Mouse (Mus musculus) G1E (cell line): ENCODE measurements at regions not wholly inside any gene's neighbourhood (a gene's known extent, or its start where the extent isn't known, plus 50 kb on each side); places are given as distances from the start of the nearest gene placed in this dataset.

ENCODE experiments used
- CTCF ChIP-seq: IDR thresholded peaks from 2 replicates; pipeline ENCODE4 v1.5.1; 2012; ENCODE audit warnings: low read depth, low read length, inconsistent platforms, mixed read lengths
- GATA1 ChIP-seq: IDR thresholded peaks from 2 replicates; pipeline ENCODE4 v1.6.1; 2012; ENCODE audit warnings: borderline replicate concordance, low read length, inconsistent platforms, mixed read lengths
- POLR2AphosphoS5 ChIP-seq: IDR thresholded peaks from 2 replicates; pipeline ENCODE4 v1.6.1; 2012; ENCODE audit warnings: low read depth, low read length, inconsistent platforms; ENCODE audit not compliant: insufficient replicate concordance

DNA sequence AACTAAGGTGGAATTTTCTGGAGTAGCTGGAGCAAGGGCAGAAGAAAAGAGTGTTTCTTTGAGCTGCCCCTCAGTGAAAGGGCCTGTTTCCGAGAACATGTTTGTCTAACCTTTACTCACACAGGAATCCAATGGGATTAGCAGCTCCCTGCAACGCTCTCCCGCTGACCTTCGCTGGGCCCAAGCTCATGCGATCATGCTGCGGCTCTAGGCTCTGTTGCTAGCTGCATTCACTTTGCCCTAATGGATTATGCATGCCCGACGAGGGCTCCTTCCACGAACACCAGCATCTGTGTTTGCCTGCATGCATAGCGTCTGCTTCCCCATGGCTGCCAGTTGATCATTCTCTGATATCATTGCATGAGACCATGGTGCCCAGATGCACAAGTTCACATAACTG lies 140.2 kb downstream of the Bmp7 start:
- TF ChIP-seq CTCF: no peak
- no peak for TF ChIP-seq GATA1
- no peak for TF ChIP-seq POLR2AphosphoS5
